Mouse (Mus musculus) layer of hippocampus, adult 6 months (tissue): ENCODE results near the gene Reg3g. TPM values are rescaled to one million over a fixed set of nuclear protein-coding genes. Genes with fewer than 3 reads are reported as not detected.

Experiments used
- long read RNA-seq, 2 experiments: library from polyadenylated mRNA; unstranded; transcript quantifications; one replicate each; pipeline ENCODE4 v2.0.0; 2019 to 2020
- polyA plus RNA-seq: library from polyadenylated mRNA; unstranded; fragments of <200 nt; fragmentation: Nextera tagmentation; gene quantifications from 2 replicates; pipeline ENCODE4 v1.2.3, GENCODE M21; 2021

The Reg3g gene
- not detected in 2 replicates for polyA plus RNA-seq
- long read RNA-seq, experiment 1, result 0 reads
- long read RNA-seq, experiment 2, result 0 reads

DNA sequence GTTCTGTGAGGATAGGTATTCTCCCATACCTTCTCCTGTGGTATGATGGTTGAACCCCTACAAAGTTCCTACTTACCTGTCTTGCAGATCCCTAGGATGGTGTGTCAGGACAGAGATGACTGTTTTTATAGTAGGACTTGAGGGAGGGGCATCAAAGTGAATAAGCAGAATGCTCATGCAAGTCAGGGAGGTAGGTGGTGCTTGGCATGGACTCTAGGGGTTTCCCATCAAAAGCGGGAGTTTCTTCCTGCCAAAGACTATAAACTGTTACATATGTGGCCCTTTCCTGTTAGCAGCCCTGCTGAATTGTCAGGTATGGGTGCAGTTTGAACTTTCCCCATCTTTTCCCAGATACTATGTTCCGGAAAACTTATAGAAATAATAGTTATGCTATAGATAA lies at the start of gene Reg3g:
Gene Reg3g (minus strand): TSS at position 101 of the 400 bp plus-strand sequence.

DNA sequence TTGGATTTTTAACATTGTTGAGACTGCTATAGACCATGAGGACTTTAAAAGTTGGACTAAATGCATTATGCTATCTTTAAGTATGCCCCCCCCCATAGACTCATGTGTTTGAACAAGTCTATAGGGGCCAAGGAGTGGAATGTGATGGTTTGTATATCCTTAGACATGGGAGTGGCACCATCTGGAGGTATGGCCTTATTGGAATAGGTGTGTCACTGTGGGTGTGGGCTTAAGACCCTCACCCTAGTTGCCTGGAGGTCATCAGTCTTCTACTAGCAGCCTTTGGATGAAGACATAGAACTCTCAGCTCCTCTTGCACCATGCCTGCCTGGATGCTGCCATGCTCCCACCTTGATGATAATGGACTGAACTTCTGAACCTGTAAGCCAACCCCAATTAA lies 46.3 kb downstream of the Reg3g start, which contains the start of gene Reg1:
Gene Reg1 (plus strand): TSS at position 301 of the 400 bp plus-strand sequence.

Other genes with a start within 250 kb of the Reg3g start
- 0.19 TPM in 1 of 2 replicates, not detected in the other for gene Reg3b, start 98.2 kb downstream of the Reg3g start, polyA plus RNA-seq
- gene Reg3d, start 90.0 kb downstream of the Reg3g start, polyA plus RNA-seq, result not detected in 2 replicates
- gene Reg3a, start 88.2 kb downstream of the Reg3g start, polyA plus RNA-seq, result not detected in 2 replicates
- gene Reg2, start 73.2 kb downstream of the Reg3g start, polyA plus RNA-seq, result not detected in 2 replicates
- gene Reg1, start 46.2 kb downstream of the Reg3g start, polyA plus RNA-seq, result not detected in 2 replicates